Mouse (Mus musculus): ENCODE measurements around the gene C5ar1. TPM values are rescaled to one million over a fixed set of nuclear protein-coding genes. Genes with fewer than 3 reads are reported as not detected.

Gene C5ar1
- polyA plus RNA-seq, 1 experiment from 2014 or later, result 3.1 TPM

GRCm38 (mm10) chr7:16287791-16288190, 28.5 kb upstream of the C5ar1 start:
- ATAC-seq (replicated peaks; ENCODE audit: low FRiP score, low read depth), result no peak
- Histone ChIP-seq H3K9me3 (replicated peaks; ENCODE audit: low read length) (no peaks in the 10 kb centered on the region), H3K9ac (ENCODE audit: low read depth, low read length) (no peak overlapping the region), H3K36me3 (ENCODE audit: insufficient read depth, low read length) (0 out of 2 replicates have a peak, but pooled peaks cover 4% of the 10 kb centered on the region), H3K4me3 (replicated peaks; ENCODE audit: low read depth, low read length) (no peak overlapping the region), H3K4me1 (replicated peaks; ENCODE audit: insufficient read depth, low read length) (no peaks in the 10 kb centered on the region), H3K4me2 (ENCODE audit: low read length) (no peak overlapping the region), H3K27me3 (ENCODE audit: insufficient read depth, low read length) (no peaks in the 10 kb centered on the region), H3K27ac (no peak overlapping the region)
- WGBS, result 77% methylated on average over 1 of the region's 1 CpGs
- DNase-seq (ENCODE audit: low spot score), result no peak
- no peak for TF ChIP-seq CTCF (IDR thresholded peaks at IDR 0.05; ENCODE audit: low read depth)

DNA sequence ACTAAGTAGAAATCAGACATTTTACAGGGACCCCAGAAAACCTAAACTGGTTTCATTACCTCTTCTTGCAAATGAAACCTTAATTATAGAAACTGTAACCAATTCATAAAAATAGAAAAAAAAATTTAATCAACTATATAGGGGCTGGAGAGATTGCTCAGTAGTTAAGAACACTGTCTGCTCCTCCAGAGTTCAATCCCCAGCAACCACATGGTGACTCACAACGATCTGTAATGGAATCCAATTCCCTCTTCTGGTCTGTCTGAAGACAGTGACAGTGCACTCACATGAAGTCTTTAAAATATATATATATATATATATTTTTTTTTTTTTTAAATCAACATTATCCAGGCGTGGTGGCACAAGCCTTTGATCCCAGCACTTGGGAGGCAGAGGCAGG, 27.7 kb upstream of the C5ar1 start:
- H3K27me3 ChIP-seq (ENCODE audit: insufficient read depth, low read length), result no peaks in the 10 kb centered on the region
- H3K4me3 ChIP-seq (replicated peaks; ENCODE audit: low read depth, low read length), result peak overlapping the region; percentile 62
- TF ChIP-seq CTCF (IDR thresholded peaks at IDR 0.05; ENCODE audit: low read depth), result no peak
- H3K27ac ChIP-seq, result peak overlapping the region; percentile 98
- H3K9ac ChIP-seq (ENCODE audit: low read depth, low read length), result peak overlapping the region; percentile 88; the same call in 1 of the 2 replicates
- ATAC-seq (replicated peaks; ENCODE audit: low FRiP score, low read depth) (no peak), DNase-seq (ENCODE audit: low spot score) (no peak)
- WGBS, result 77% methylated on average over 2 of the region's 2 CpGs
- H3K4me1 ChIP-seq (replicated peaks; ENCODE audit: insufficient read depth, low read length), result no peaks in the 10 kb centered on the region
- H3K36me3 ChIP-seq (ENCODE audit: insufficient read depth, low read length), result peaks cover 10% of the 10 kb centered on the region; the same call in 1 of the 2 replicates
- H3K4me2 ChIP-seq (ENCODE audit: low read length), result peak overlapping the region; percentile 55
- H3K9me3 ChIP-seq (replicated peaks; ENCODE audit: low read length), result no peaks in the 10 kb centered on the region

GRCm38 (mm10) chr7:16286026-16286961, 27.0 kb upstream of the C5ar1 start, which contains the start of gene Ccdc9:
Ccdc9 (minus strand) TSS chr7:16286795.
- peak within 1 kb of the TSS; percentile 62 for H3K4me3 ChIP-seq (replicated peaks; ENCODE audit: low read depth, low read length)
- H3K4me2 ChIP-seq (ENCODE audit: low read length), result peak within 1 kb of the TSS; percentile 70
- peak within 1 kb of the TSS; percentile 98 for H3K27ac ChIP-seq
- no peaks in the 10 kb centered on the region for H3K27me3 ChIP-seq (ENCODE audit: insufficient read depth, low read length)
- no peaks in the 10 kb centered on the region for H3K4me1 ChIP-seq (replicated peaks; ENCODE audit: insufficient read depth, low read length)
- DNase-seq (ENCODE audit: low spot score) (peak; percentile 100), ATAC-seq (replicated peaks; ENCODE audit: low FRiP score, low read depth) (peak; percentile 89)
- no peak for TF ChIP-seq CTCF (IDR thresholded peaks at IDR 0.05; ENCODE audit: low read depth)
- peaks cover 18% of the 10 kb centered on the region for H3K36me3 ChIP-seq (ENCODE audit: insufficient read depth, low read length)
- H3K9ac ChIP-seq (ENCODE audit: low read depth, low read length), result peak within 1 kb of the TSS; percentile 88
- no peaks in the 10 kb centered on the region for H3K9me3 ChIP-seq (replicated peaks; ENCODE audit: low read length)
- WGBS, result 1% methylated on average over 69 of the region's 70 CpGs

- Histone ChIP-seq H3K9ac (ENCODE audit: low read depth, low read length) (peak overlapping the region; percentile 46; the same call in 1 of the 2 replicates), H3K4me2 (ENCODE audit: low read length) (peak overlapping the region; percentile 70), H3K9me3 (replicated peaks; ENCODE audit: low read length) (no peaks in the 10 kb centered on the region), H3K27me3 (ENCODE audit: insufficient read depth, low read length) (no peaks in the 10 kb centered on the region), H3K36me3 (ENCODE audit: insufficient read depth, low read length) (peaks cover 25% of the 10 kb centered on the region), H3K27ac (peak overlapping the region; percentile 80), H3K4me3 (replicated peaks; ENCODE audit: low read depth, low read length) (peak overlapping the region; percentile 62), H3K4me1 (replicated peaks; ENCODE audit: insufficient read depth, low read length) (no peaks in the 10 kb centered on the region)
- WGBS, result 1% methylated on average over 14 of the region's 14 CpGs
- ATAC-seq (replicated peaks; ENCODE audit: low FRiP score, low read depth) (peak; percentile 73), DNase-seq (ENCODE audit: low spot score) (peak; percentile 94)
- TF ChIP-seq CTCF (IDR thresholded peaks at IDR 0.05; ENCODE audit: low read depth), result no peak
Measured at GRCm38 (mm10) chr7:16285450-16286025, 26.2 kb upstream of the C5ar1 start.

- DNase-seq (ENCODE audit: low spot score) (no peak), ATAC-seq (replicated peaks; ENCODE audit: low FRiP score, low read depth) (no peak)
- peak overlapping the region; percentile 80; the same call in 1 of the 2 replicates for H3K27ac ChIP-seq
- peaks cover 27% of the 10 kb centered on the region for H3K36me3 ChIP-seq (ENCODE audit: insufficient read depth, low read length)
- TF ChIP-seq CTCF (IDR thresholded peaks at IDR 0.05; ENCODE audit: low read depth), result no peak
- 48% methylated on average over 9 of the region's 9 CpGs for WGBS
- H3K27me3 ChIP-seq (ENCODE audit: insufficient read depth, low read length), result no peaks in the 10 kb centered on the region
- H3K4me1 ChIP-seq (replicated peaks; ENCODE audit: insufficient read depth, low read length), result no peaks in the 10 kb centered on the region
- H3K9me3 ChIP-seq (replicated peaks; ENCODE audit: low read length), result no peaks in the 10 kb centered on the region
- peak overlapping the region; percentile 46; the same call in 1 of the 2 replicates for H3K9ac ChIP-seq (ENCODE audit: low read depth, low read length)
- H3K4me2 ChIP-seq (ENCODE audit: low read length), result peak overlapping the region; percentile 70
- H3K4me3 ChIP-seq (replicated peaks; ENCODE audit: low read depth, low read length), result peak overlapping the region; percentile 62
Measured at GRCm38 (mm10) chr7:16284904-16285303, 25.6 kb upstream of the C5ar1 start.

DNA sequence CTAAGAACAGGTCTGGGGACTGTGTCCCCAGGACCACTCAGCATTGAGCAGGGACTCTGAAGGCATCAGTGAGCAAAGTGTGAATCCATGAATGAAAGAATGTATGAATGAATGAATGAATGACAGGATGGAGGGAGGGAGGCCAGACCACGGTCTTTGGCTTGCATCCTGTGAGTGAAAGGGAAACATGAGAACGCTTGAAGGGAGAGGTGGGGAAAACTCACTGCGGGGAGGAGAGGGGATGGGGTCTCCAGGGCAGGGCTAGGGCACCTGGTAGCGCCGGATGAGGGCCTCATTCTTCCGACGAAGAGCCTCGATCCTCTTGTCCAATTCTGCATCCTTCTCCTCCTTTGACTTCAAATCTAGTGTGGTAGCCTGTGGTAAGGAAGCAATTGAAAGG, 24.7 kb upstream of the C5ar1 start:
- Histone ChIP-seq H3K9me3 (replicated peaks; ENCODE audit: low read length) (no peaks in the 10 kb centered on the region), H3K4me2 (ENCODE audit: low read length) (no peak overlapping the region), H3K4me3 (replicated peaks; ENCODE audit: low read depth, low read length) (no peak overlapping the region), H3K4me1 (replicated peaks; ENCODE audit: insufficient read depth, low read length) (no peaks in the 10 kb centered on the region), H3K36me3 (ENCODE audit: insufficient read depth, low read length) (peaks cover 27% of the 10 kb centered on the region), H3K9ac (ENCODE audit: low read depth, low read length) (no peak overlapping the region), H3K27me3 (ENCODE audit: insufficient read depth, low read length) (no peaks in the 10 kb centered on the region), H3K27ac (no peak overlapping the region)
- 83% methylated on average over 8 of the region's 8 CpGs for WGBS
- ATAC-seq (replicated peaks; ENCODE audit: low FRiP score, low read depth), result no peak
- no peak for DNase-seq (ENCODE audit: low spot score)
- TF ChIP-seq CTCF (IDR thresholded peaks at IDR 0.05; ENCODE audit: low read depth), result no peak
